Mouse (Mus musculus): ENCODE data around the gene H2-Q7. TPM values are rescaled to one million over a fixed set of nuclear protein-coding genes. Genes with fewer than 3 reads are reported as not detected.
"Not testable (repeated sequence)": the region's sequence is repeated elsewhere in the genome, so short reads cannot be mapped to it uniquely, and the experiment has no call there.

The H2-Q7 gene
- polyA plus RNA-seq (2014; fragmentation: Nextera tagmentation; extraction: Ambion mirVana) = 0.84 and 2.6 TPM in 2 replicates

DNA sequence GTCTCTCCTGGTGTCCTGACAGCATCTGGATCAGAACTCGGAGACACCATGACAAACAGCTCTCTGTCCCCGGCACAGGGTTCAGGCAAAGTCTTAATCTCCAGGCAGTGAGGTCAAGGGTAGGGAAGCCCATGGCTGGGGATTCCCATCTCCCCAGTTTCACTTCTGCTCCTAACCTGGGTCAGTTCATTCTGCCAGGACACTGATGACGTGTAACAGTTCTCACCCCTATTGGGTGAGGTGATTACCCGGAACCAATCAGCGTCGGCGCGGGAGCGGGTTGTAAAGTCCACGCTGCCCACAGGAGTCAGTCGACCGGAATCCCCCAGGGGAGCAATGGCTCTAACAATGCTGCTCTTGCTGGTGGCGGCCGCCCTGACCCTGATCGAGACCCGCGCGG lies at the start of gene H2-Q7:
TSS of gene H2-Q7 (plus strand) at position 271 of the 400 bp plus-strand sequence.
- not testable (repeated sequence) for H3K36me3 ChIP-seq (ENCODE audit: control insufficient read depth, insufficient read depth, low read length); H3K4me1 ChIP-seq (ENCODE audit: control insufficient read depth, insufficient read depth, low read length); H3K9me3 ChIP-seq (replicated peaks; ENCODE audit: control insufficient read depth, low read length); H3K27ac ChIP-seq (ENCODE audit: low read depth, low read length)
- 4% methylated on average over 18 of the region's 18 CpGs for WGBS (ENCODE audit: insufficient replicate concordance)
- Histone ChIP-seq H3K27me3 (ENCODE audit: control insufficient read depth, insufficient read depth, low read length) (peaks cover 24% of the 10 kb centered on the region), H3K4me2 (peak within 1 kb of the TSS; percentile 80), H3K9ac (ENCODE audit: low read depth, low read length) (0 out of 2 replicates have a peak within 1 kb of the TSS, but pooled peaks have one; percentile 28), H3K4me3 (ENCODE audit: low read depth, low read length) (peak within 1 kb of the TSS; percentile 47)
- peak; percentile 69 for ATAC-seq (replicated peaks; ENCODE audit: insufficient number of reproducible peaks, low FRiP score, low TSS enrichment)

DNA sequence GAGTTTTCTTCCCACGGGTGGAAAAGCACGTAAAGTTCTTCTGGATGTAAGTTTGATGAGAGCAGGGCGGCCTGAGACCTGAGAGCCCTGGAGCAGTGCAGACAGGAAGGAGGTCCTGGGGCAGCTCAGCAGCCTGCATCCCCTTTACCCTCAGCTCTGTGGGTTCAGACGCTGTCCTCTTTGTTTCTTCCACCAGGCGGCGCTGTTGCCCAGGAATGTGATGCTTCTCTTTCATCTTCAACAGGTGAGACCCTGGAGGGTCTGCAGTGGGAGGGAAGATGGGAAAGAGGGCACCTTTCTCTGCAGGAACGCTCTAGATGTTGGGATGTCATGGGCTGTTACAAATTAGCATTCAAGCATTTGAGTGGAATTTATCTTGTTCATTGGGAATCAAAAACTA lies 49.2 kb upstream of the H2-Q7 start:
- H3K4me1 ChIP-seq (ENCODE audit: control insufficient read depth, insufficient read depth, low read length); H3K4me2 ChIP-seq; H3K4me3 ChIP-seq (ENCODE audit: low read depth, low read length); H3K9me3 ChIP-seq (replicated peaks; ENCODE audit: control insufficient read depth, low read length); H3K27ac ChIP-seq (ENCODE audit: low read depth, low read length); H3K36me3 ChIP-seq (ENCODE audit: control insufficient read depth, insufficient read depth, low read length); ATAC-seq (replicated peaks; ENCODE audit: insufficient number of reproducible peaks, low FRiP score, low TSS enrichment); H3K27me3 ChIP-seq (ENCODE audit: control insufficient read depth, insufficient read depth, low read length); H3K9ac ChIP-seq (ENCODE audit: low read depth, low read length): not testable (repeated sequence)
- WGBS (ENCODE audit: insufficient replicate concordance) = 4% methylated on average over 7 of the region's 7 CpGs

DNA sequence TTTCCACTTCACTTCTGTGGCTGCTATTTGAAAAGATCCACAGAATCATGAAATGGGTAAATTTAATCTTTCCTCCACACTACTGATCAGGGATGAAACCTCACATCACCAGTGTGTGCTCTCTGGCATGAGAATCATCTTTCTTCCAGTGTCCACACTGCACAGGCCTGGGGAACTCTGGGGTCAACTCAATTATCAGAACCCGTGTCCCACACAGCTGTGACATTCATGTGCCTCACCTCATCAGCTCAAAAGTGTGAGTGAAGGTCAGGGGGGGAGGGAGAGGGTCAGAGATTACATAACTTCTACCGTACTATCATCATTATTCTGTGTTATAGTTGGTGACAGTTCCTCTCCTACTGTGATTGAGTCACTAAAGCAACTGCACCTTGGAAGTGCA lies 46.3 kb upstream of the H2-Q7 start:
- WGBS (ENCODE audit: insufficient replicate concordance) = 57% methylated on average over 2 of the region's 2 CpGs
- H3K4me3 ChIP-seq (ENCODE audit: low read depth, low read length); H3K27ac ChIP-seq (ENCODE audit: low read depth, low read length); H3K36me3 ChIP-seq (ENCODE audit: control insufficient read depth, insufficient read depth, low read length); H3K9ac ChIP-seq (ENCODE audit: low read depth, low read length); H3K4me1 ChIP-seq (ENCODE audit: control insufficient read depth, insufficient read depth, low read length); H3K27me3 ChIP-seq (ENCODE audit: control insufficient read depth, insufficient read depth, low read length); H3K9me3 ChIP-seq (replicated peaks; ENCODE audit: control insufficient read depth, low read length); H3K4me2 ChIP-seq; ATAC-seq (replicated peaks; ENCODE audit: insufficient number of reproducible peaks, low FRiP score, low TSS enrichment): not testable (repeated sequence)

DNA sequence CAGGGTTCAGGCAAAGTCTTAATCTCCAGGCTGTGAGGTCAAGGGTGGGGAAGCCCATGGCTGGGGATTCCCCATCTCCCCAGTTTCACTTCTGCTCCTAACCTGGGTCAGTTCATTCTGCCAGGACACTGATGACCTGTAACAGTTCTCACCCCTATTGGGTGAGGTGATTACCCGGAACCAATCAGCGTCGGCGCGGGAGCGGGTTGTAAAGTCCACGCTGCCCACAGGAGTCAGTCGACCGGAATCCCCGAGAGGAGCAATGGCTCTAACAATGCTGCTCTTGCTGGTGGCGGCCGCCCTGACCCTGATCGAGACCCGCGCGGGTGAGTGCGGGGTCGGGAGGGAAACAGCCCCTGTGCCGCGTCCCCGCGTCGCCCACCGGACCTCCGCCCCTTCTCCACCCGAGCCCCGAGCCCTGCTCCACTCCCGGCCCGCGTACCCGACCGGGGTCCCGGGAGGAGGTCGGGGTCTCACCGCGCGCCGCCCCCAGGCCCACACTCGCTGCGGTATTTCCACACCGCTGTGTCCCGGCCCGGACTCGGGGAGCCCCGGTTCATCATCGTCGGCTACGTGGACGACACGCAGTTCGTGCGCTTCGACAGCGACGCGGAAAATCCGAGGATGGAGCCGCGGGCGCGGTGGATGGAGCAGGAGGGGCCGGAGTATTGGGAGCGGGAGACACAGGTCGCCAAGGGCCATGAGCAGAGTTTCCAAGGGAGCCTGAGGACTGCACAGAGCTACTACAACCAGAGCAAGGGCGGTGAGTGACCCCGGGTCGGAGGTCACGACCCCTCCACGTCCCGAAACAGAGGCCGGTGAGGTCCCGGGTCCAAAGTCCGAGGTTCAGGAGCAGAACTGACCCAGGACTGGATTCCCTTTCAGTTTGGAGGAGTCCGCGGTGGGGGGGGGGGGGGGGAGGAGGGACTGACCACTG lies 44.8 kb upstream of the H2-Q7 start:
- peak; percentile 65 for ATAC-seq (replicated peaks; ENCODE audit: insufficient number of reproducible peaks, low FRiP score, low TSS enrichment)
- H3K4me1 ChIP-seq (ENCODE audit: control insufficient read depth, insufficient read depth, low read length); H3K9ac ChIP-seq (ENCODE audit: low read depth, low read length): not testable (repeated sequence)

DNA sequence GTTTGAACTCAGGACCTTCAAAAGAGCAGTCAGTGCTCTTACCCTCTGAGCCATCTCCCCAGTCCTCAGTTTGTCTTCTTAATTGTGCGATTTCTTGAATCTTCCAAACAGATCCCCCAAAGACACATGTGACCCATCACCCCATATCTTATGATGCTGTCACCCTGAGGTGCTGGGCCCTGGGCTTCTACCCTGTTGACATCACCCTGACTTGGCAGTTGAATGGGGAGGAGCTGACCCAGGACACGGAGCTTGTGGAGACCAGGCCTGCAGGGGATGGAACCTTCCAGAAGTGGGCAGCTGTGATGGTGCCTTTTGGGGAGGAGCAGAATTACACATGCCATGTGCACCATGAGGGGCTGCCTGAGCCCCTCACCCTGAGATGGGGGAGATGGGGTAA lies 42.0 kb upstream of the H2-Q7 start:
- not testable (repeated sequence) for H3K27me3 ChIP-seq (ENCODE audit: control insufficient read depth, insufficient read depth, low read length); H3K4me2 ChIP-seq; H3K9ac ChIP-seq (ENCODE audit: low read depth, low read length); H3K4me1 ChIP-seq (ENCODE audit: control insufficient read depth, insufficient read depth, low read length); H3K4me3 ChIP-seq (ENCODE audit: low read depth, low read length); H3K36me3 ChIP-seq (ENCODE audit: control insufficient read depth, insufficient read depth, low read length); ATAC-seq (replicated peaks; ENCODE audit: insufficient number of reproducible peaks, low FRiP score, low TSS enrichment); H3K27ac ChIP-seq (ENCODE audit: low read depth, low read length); H3K9me3 ChIP-seq (replicated peaks; ENCODE audit: control insufficient read depth, low read length)
- 89% methylated on average over 2 of the region's 2 CpGs for WGBS (ENCODE audit: insufficient replicate concordance)

More for the DNA sequence above, 44.8 kb upstream of the H2-Q7 start:
- H3K9me3 ChIP-seq (replicated peaks; ENCODE audit: control insufficient read depth, low read length); H3K27me3 ChIP-seq (ENCODE audit: control insufficient read depth, insufficient read depth, low read length); H3K27ac ChIP-seq (ENCODE audit: low read depth, low read length); H3K36me3 ChIP-seq (ENCODE audit: control insufficient read depth, insufficient read depth, low read length): not testable (repeated sequence)
- H3K4me3 ChIP-seq (ENCODE audit: low read depth, low read length) = peak overlapping the region; percentile 23; the same call in 1 of the 2 replicates
- WGBS (ENCODE audit: insufficient replicate concordance) = 4% methylated on average over 40 of the region's 75 CpGs
- peak overlapping the region; percentile 56 for H3K4me2 ChIP-seq

DNA sequence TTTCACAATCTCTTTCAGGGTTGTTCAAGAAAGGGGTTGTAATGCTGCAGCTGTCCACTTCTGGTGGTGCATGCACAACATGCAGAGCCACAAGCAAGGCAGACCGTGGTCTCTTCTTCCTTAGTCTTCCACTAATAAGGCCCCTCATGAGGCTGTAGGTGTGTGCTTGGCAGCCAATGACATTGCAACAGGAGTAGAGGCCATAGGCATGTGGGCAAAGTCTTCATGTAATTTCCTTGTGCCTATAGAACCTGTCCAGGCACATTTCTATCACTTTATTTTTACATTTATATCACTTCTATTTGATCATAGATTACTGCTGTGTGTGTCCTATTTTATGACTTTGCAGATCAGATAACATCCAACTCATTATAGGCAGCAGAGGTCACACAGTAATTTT lies 25.9 kb upstream of the H2-Q7 start:
- not testable (repeated sequence) for H3K9me3 ChIP-seq (replicated peaks; ENCODE audit: control insufficient read depth, low read length); H3K4me3 ChIP-seq (ENCODE audit: low read depth, low read length); H3K4me2 ChIP-seq; H3K27me3 ChIP-seq (ENCODE audit: control insufficient read depth, insufficient read depth, low read length); ATAC-seq (replicated peaks; ENCODE audit: insufficient number of reproducible peaks, low FRiP score, low TSS enrichment); H3K9ac ChIP-seq (ENCODE audit: low read depth, low read length); H3K4me1 ChIP-seq (ENCODE audit: control insufficient read depth, insufficient read depth, low read length); H3K36me3 ChIP-seq (ENCODE audit: control insufficient read depth, insufficient read depth, low read length); H3K27ac ChIP-seq (ENCODE audit: low read depth, low read length)
- no CpG with 5 or more reads among the region's 1 CpGs for WGBS (ENCODE audit: insufficient replicate concordance)

DNA sequence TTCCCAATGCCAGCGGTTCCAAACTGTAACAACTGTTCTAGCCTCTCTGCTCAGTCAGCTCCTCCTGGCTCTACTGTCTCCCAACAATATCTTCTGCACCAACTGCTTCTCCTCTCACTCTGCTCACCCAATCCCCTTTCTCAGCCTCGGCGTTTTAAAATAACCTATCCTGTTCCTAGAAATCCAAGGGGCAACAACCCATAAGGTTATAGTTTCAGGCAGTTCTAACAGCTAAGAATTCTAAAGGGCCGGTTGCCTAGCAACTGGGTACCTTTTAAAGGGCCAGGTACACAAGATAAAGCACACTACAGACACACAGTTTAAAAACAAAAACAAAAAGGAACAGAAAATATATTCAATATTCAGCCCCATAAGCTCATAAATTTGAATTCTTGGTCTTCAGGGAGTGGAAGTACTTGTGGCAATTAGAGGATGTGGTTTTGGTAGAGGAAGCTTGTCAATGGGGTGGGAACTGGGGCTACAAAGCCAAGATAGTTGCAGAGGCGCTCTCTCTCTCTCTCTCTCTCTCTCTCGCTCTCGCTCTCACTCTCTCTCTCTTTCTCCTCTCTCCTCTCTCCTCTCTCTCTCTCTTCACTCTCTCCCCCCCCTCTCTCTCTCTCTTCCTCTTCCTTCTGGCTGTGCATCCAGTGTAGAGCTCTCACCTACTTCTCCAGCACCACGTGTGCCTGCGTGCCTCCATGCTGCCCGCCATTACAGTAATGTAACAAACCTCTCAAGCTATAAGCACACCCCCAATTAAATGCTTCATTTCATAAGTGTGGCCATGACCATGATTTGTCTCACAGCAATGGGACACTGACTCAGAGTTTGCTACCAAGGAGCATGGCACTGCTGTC lies 23.5 kb upstream of the H2-Q7 start:
- not testable (repeated sequence) for H3K9me3 ChIP-seq (replicated peaks; ENCODE audit: control insufficient read depth, low read length); H3K9ac ChIP-seq (ENCODE audit: low read depth, low read length); H3K4me1 ChIP-seq (ENCODE audit: control insufficient read depth, insufficient read depth, low read length); H3K27me3 ChIP-seq (ENCODE audit: control insufficient read depth, insufficient read depth, low read length); H3K4me3 ChIP-seq (ENCODE audit: low read depth, low read length); H3K4me2 ChIP-seq; H3K36me3 ChIP-seq (ENCODE audit: control insufficient read depth, insufficient read depth, low read length); ATAC-seq (replicated peaks; ENCODE audit: insufficient number of reproducible peaks, low FRiP score, low TSS enrichment); H3K27ac ChIP-seq (ENCODE audit: low read depth, low read length)
- 59% methylated on average over 3 of the region's 10 CpGs for WGBS (ENCODE audit: insufficient replicate concordance)

DNA sequence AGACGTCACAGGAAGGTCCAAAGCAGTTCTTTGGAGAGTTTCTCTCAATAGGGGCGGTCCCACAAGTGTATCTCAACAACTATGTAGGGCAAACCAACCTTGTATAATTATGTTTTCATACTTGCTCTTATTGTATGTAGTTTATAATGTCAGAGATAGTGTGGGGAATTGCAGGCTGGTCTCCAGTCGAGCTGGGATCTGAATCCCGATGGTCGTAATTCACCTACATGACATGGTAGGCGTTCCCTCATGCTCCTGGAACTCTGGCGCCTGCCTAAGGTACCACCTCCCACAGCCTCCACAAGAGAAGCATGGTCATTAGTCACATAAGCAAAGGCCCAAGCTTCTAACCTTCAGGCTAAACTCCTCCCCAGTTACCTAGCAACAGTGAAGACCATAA lies 20.2 kb upstream of the H2-Q7 start:
- H3K4me1 ChIP-seq (ENCODE audit: control insufficient read depth, insufficient read depth, low read length) = no peaks in the 10 kb centered on the region
- ATAC-seq (replicated peaks; ENCODE audit: insufficient number of reproducible peaks, low FRiP score, low TSS enrichment) = no peak
- WGBS (ENCODE audit: insufficient replicate concordance) = 73% methylated on average over 7 of the region's 7 CpGs

More for the DNA sequence above, 20.2 kb upstream of the H2-Q7 start:
- Histone ChIP-seq H3K27ac (ENCODE audit: low read depth, low read length) (no peak overlapping the region), H3K4me2 (no peak overlapping the region), H3K9me3 (replicated peaks; ENCODE audit: control insufficient read depth, low read length) (no peaks in the 10 kb centered on the region; the same call in 1 of the 2 replicates), H3K9ac (ENCODE audit: low read depth, low read length) (no peak overlapping the region), H3K36me3 (ENCODE audit: control insufficient read depth, insufficient read depth, low read length) (no peaks in the 10 kb centered on the region), H3K27me3 (ENCODE audit: control insufficient read depth, insufficient read depth, low read length) (peaks cover 19% of the 10 kb centered on the region), H3K4me3 (ENCODE audit: low read depth, low read length) (no peak overlapping the region)

Data from heart, embryonic 11.5 days (tissue).